Mouse (Mus musculus) spleen, postnatal 14 days (tissue): ENCODE measurements around the gene Rcsd1.
"Not testable (repeated sequence)": the region's sequence is repeated elsewhere in the genome, so short reads cannot be mapped to it uniquely, and the experiment has no call there.

Source experiments
- DNase-seq, 2 experiments: peaks; one replicate each; pipeline ENCODE4 v3.0.0; 2021 to 2022; ENCODE audit warnings: low spot score in 2 of 2

Rcsd1 gene

DNA sequence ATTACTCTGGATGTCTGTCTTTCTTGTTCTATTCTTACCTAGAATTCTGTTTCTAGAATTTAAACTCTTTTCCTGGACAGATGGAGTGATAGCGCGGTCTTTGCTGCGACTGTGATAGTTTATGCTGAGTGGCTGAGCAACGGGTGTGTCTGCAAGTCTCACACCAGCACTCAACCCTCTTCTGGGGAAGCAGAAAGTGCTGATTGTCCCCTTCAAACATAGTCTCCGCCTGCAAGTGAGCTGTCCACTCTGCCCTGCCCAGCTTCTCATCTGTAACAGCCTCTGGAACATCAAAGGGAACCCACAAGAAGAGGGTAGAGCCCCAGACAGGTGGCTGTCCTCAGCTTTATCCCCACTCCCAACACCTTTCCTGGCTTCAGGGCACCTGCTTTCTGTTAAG lies 19.7 kb downstream of the Rcsd1 start:
- no peak for DNase-seq

DNA sequence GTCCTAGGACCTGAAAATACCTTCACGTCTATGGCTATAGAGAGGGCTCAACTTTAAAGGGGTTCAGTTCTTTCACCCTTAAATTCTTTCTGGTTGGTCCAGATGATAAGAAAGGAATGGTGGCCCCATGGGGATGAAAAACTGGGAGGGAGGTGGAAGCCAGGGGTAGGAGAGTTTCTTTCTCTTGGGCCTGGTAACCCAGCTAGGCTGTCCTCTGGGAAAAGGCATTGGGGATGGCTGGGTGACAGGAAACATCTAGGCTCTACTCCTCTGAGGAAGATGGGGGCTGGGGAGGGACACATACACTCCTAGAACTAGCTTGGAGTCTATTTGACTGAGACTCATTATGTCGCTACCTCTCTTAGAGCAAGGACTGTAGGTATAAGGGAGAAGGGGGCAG lies 21.7 kb downstream of the Rcsd1 start:
- no peak for DNase-seq

DNA sequence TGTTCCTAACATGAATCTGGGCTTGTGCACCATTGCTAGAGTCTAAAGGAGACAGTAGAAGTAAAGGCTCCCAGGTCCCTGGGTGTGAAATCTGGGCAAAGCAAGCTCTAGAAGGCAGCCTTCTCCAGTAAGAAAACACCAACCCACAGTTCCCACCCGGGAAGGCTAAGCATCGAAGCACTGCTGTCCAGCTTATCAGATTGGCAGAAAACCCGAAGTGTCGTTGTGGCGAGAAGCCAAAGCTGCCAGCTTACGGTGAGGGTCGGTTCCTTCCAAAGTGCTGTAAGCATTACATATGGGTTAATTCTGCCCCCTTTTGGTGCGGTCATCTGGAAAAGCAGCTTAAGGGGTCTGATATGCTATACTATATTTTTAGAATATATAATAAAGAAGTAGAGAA lies 22.6 kb downstream of the Rcsd1 start:
- DNase-seq = no peak

DNA sequence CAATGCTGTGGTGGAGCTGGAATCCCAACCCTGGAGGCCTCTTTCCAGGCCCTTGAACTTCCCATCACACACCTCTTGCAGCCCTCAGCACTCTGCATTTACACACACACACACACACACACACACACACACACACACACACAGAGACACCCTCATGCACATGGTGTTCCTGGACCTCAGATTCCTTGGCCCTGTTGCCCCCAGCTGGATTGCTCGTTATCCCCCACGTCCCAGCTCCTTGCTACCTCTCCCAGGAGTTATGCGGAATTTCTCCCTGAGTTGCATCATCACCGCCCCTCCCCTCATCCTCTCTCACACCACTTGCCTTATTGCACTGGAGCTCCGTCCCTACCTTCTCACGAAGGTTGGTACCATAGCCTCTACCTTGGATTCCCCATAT lies 23.2 kb downstream of the Rcsd1 start:
- no peak for DNase-seq

DNA sequence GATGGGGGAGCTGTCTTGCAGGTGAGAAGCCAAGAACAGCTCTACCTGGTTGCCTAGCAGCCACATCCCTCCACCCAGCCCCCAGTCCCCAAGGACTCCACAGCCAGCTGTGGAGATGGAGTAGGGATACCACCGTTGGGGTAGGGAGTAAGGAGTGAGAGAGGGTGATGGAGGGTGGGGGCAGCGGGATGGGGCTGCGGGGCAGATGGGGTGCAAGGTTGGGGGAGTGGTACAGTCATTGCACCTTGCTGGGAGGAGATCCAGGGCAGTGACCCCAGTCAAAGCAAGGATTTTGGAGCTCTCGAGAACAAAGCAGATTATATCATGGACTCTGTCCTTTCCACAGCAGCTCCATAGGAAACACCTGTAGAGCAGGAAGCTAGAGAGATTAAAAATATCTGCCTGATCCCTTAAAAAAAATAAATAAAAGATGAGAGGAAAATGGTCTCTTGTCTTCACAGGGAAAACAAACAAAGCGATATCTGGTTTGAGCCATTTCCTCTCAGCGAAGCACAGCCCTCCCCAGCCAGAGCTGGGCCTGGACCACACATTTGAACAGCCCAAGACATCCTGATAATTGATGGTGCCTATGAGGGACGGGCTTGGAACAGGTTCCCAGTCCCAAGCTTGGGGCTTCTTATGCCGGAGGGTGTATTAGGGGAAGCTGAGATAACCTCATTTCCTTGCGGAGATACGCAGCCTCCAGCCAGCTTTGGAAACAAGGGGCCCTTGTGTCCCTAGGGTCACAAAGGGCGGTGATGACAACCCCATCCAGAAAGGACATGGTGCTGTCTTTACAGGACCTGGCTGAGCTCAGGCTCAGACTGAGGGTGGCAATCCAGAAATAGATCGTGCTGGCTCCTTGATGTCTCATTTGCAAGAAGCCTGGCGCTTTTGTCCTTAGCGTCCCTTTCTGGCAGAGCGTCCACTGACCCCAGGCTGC lies 25.0 kb downstream of the Rcsd1 start:
- DNase-seq = no peak

DNA sequence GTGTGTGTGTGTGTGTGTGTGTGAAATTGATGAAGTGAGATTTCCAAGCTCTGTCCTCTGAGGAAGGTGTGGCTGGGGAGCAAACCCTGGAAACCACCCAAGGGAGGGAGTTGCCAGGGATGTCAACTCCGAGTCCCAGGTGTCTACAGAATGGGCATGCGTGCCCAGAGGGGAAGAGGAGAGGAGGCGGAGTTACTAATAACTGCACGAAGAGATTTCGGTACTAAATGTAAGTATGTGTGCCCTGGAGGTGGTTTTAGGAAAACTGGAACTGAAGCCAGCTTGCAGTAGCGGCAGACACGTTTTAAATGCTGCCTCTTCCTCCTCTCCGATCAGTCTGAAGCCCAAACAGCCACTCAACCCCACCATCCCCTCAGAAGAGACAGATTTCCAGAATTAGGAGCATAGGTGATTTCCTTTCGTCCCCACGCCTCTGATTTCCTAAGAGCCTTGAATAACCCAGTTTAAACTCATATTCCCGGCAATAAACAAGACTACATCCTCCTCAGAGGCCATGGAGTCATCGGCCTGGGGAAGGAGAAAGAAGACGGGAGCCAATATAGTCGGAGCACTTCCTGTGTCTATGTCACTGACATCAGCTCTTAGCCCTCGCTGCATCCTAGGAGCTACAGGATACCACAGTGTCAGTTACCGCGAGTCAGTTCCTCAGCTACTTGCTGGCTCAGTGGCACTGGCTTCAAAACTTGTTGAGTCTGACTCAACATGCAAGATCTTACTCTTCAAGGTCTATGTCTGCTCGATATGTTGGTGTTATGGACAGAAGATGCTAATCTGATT lies 27.3 kb downstream of the Rcsd1 start:
- DNase-seq = no peak

DNA sequence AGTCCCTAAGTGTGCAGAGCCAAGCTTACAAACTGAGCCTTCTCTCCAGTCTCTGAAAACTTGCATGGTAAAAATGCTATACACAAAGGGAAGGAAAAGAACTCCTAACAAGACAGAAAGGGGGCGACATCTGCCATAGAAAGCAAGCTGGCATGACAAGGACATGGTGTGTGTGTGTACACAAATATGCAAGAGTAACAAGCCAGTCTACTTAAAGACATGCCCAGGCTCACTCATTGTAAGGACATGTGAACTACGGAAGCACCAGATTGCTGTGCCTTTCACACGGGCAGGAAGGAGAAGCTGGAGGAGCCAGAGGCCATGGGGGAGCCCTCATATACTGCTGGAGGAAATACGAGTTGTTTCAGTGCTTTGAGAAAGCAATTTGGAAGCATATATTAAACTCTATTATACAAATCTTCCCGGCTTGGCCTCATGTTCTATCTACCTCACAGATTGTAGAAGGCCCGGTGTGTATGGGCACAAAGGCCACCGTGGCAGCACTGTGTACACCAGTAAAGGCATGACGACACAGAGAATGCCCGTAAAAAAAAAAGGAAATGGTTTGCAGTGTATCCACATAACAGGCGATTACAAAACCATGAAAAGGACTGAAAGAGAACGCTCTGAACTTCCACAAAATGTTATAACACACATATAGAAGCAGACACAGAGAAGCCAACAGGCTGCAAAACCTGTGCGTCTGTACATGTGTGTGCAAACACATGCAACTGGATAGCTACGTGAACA lies 28.3 kb downstream of the Rcsd1 start:
- no peak for DNase-seq

DNA sequence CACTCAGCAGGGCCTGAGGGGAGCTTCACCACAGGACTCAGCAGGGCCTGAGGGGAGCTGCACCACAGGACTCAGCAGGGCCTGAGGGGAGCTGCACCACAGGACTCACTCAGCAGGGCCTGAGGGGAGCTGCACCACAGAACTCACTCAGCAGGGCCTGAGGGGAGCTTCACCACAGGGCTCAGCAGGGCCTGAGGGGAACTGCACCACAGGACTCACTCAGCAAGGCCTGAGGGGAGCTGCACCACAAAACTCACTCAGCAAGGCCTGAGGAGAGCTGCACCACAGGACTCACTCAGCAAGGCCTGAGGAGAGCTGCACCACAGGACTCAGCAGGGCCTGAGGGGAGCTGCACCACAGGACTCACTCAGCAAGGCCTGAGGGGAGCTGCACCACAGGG lies 29.5 kb downstream of the Rcsd1 start:
- not testable (repeated sequence) for DNase-seq

DNA sequence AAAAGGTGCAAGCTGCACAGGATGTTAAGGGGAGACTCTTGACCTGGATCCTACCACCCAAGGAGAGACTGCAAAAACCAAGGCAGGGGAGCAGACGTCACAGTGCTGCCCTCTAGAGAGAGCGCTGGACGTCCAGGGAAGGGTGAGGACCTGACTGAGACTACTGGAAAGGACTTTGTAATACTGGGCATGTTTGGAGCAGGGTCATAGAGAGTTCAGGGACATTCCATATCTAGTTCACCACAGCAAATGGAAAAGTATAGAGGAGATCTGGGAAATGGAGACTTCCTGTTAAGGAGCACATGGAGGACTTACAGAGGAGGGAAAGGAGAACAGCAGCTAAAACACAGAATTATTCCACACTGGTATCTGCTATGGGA lies 29.9 kb downstream of the Rcsd1 start:
- DNase-seq = no peak

DNA sequence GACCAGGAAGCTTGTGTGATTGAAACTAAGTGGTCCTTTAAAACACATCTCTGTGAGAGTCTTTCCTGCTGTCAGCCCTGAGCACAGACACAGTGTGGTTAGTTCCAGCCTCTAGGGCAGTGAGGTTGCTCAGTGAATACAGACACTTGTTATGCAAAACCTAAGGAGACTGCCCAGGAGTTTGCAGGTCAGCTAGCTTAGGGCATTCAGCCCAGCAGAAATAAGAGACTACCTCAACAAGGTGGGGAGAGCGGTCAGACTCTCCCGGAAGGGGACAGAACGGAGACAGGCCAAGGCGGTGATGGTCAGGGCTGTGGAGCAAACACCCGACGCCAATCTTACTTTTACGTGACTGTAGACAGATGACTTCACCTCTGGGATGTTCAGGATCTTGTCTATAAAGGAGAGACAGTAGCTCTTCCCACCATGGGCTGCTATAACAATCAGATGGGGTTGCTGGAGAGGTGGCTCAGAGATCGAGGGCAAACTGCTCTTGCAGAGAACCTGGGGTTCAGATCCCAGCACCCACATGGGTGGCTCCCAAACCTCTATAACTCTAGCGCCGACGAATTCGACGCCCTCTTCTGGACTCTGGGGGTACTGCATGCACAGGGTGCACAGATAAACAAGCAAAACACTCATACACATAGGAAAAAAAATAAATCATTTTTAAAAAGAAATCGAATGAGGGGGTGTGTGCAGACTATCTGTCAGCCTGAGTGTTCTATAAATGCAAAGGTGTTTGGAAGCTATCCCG lies 30.5 kb downstream of the Rcsd1 start:
- DNase-seq = no peak

DNA sequence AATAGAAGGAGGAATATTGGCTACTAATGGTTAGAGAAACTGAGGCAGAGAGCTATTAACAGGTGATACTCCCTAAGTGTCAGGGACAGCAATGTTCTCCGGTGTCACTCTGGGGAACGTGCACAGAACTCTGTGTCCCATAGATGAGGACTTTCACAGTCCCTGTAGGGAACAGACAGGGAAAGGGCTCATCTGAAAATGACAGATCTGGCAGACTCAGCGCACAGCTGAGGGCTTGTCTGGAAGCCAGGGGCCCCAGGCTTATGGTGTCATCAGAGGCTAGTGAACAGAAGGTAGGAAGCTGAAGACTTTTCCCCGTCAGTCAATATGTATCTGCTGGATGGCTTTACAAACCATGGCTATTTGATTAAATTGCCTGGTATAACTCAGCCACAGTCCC lies 32.0 kb downstream of the Rcsd1 start:
- no peak for DNase-seq

DNA sequence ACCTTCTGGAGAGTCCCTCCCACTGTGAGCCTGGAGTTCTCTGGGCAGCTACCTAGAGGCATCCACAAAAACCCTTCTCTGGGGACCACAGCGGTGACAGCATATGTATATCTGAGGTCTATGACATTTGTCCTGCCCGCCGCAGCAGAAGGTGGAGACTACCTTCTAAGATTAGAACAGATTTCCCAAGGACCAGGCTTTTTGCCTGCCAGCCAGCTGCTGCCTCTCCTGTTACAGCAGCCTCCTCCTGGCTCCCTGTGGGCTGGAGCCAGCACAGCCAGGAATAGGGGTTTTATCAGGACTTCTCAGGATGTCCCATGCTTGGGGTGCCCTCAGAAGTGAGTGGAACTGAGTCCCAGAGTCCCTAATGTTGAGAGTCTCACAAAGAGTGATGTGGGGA lies 32.6 kb downstream of the Rcsd1 start:
- DNase-seq = no peak

DNA sequence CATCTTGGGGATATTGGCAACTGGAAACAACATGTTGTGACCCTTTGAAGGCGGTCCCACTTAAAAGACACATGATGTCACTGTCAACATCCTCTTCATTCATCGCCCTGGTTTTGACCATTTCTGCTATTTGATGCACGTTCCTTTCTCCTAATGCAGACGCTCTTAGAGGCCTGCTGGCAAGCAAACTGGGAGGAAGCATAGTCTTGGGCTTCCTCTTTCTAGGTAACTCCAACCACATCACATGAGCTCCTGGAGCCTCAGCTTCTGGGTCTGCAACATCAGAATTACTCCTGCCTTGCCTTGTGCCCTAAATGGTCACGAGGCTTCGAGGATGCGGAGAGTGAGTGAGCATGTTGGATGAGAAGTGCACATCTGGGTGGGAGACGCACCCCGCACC lies 34.4 kb downstream of the Rcsd1 start:
- no peak for DNase-seq

DNA sequence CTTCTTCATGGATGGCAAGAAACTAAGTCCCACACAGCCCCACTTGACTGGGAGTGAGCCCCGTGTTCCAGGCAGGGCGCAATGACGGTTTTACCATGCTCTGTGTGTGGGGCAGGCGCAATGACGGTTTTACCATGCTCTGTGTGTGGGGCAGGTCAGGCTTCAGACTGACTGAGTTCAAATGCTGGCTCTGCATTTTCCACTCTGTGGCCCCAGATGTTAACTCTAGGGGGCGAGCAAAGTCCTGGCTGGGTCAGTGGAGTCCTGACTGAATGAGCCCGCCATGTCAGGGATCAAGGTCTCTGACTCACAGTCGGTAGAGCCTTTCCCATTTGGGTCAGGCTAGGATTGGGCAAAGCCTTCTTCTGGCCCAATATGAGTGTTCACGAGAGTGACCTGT lies 37.2 kb downstream of the Rcsd1 start:
- no peak for DNase-seq

DNA sequence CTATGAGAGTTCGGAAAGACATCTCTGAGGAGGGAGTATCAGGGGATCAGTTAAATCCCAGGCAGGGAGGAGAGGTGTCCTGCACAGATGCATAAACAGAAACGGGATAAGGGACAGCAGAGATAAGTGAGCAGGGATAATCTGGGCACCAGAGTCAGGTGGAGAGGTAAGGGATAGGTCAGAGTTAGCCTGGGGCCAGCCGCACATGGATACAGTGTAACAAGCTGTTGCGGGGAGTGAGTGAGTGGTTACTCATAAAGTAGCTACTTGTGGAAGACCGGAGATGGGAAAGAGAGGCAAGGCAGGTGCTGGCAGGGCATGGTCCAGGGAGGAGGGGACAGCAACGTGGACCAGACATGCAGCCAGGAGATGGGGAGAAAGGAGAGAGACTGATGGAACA lies 39.5 kb downstream of the Rcsd1 start:
- no peak for DNase-seq

DNA sequence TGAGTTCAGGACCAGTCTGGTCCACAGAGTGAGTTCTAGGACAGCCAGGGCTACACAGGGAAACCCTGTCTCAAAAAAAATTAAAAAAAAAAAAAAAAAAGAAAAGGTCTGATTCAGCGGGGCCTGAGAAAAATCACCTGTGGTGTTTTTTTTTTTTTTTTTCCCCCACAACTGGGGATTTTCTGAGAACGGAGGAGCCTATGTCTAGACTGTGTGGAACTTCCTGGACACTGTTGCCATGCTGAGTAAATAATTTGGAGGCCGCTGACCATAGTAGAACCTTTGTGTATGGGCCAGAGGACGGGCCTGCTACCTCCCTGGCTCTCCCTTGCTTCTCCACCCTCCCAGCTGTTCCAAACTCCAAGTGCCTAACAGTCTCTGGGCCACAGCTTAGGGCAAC lies 40.7 kb downstream of the Rcsd1 start:
- DNase-seq = no peak

DNA sequence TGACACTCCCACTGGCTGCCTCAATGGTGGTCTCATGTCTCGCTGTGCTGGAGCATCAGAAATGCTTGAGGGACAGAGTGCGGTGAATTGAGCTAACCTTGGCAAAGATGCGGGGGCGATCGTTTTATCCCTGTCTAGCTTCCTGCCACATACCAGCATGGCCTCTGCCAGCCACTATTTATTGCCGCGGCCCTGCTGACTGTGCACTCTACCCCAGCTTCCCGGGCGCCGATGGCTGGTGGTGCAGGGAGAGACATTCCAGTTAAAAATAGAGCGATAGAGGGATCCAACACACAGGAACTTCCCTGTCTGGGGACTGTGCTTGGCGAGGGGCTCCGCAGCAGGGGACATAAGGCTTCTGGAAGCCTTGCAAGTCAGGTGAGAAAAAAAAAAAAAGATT lies 42.2 kb downstream of the Rcsd1 start:
- DNase-seq = no peak

DNA sequence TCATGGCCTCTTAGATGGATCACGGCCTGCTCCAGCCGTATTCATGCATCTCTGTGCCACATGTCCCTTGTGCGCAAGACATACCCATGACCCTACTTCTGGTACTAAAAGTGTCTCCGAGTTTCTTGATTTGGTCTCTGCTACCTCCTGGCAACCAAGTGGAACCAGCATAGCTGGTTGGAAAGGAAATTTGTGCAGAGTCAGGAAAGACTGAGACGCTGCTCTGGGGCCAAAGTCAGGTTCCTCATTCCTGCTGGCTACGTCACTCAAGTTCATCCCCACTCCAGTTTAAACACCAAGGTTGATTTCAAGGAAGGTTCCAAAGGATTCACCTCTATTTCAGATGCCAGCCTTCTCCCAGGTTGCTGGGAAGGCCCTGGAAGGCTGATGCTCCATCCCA lies 42.6 kb downstream of the Rcsd1 start:
- DNase-seq = no peak

DNA sequence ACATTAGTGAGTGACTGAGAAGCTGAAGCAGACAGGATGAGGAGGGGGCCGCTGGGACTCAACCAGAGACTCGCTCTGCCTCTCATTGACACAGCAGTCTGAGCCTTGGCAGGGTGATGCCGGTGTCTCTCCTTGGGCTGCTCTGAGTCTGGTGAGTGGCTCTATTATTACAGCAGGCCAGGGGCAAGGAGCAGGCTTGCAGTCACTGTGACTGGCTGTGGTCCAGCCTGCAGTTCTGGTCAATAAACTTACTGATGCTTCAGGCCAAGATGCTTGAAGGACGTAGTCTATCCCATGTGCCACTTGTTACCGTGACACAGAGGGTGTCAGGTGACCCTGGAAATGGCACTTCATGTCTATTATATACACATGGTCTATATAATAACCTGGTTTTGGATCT lies 43.8 kb downstream of the Rcsd1 start:
- no peak for DNase-seq

DNA sequence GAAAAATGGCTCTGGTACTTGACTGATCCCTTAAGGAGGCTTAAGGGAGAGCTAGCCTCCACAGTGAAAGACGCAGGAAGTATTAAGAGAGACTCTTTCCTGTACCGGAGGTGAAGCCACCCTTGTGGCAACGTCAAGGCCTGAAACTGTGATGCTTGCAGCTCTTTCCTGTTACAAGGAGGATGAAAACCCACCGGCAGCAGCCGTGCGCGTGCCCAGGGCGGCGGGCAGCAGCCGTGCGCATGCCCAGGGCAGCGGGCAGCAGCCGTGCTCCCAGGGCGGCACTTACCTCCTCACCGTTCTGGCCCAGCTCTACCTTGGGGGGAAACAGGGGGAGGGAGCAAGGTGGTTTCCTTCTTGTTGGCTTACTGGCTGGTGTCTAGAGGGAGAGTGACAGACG lies 46.3 kb downstream of the Rcsd1 start:
- DNase-seq = no peak

DNA sequence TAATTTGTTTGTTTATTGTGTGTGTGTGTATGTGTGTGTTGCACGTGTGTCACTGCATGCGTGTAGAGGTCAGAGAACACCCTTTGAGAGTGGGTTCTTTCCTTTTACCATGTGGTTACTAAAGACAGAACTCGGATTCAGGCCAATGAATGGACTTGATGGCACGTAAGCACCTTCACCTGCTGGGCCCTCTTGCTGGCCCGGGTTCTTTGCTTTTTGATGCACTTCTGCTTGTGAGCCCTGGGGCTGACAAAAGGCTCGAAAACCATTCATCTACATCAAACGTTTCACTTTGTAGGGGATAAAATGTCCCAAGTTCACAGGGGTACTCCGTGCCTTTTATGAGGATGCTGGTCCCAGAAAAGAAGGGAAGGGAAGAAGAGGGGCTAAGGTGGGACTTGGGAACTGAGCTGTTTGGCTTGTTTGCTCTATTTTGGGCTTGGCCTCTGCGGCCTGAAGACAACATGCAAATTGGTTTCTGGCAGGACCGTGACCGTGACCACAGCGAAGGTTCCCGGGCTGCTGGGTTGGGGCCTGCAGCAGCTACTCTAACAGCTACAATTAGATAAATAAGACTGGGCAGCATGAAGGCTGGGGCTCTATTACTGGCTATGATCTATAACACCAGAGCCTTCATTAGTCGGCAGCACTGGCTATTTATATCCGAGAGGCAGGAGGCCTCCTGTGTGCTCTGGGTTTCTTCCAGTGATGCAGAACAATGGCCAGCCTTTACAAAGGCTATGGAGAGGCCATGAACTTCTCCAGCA lies 46.9 kb downstream of the Rcsd1 start:
- DNase-seq = no peak
